Mouse (Mus musculus): ENCODE data around the gene Bcar3.

The Bcar3 gene

DNA sequence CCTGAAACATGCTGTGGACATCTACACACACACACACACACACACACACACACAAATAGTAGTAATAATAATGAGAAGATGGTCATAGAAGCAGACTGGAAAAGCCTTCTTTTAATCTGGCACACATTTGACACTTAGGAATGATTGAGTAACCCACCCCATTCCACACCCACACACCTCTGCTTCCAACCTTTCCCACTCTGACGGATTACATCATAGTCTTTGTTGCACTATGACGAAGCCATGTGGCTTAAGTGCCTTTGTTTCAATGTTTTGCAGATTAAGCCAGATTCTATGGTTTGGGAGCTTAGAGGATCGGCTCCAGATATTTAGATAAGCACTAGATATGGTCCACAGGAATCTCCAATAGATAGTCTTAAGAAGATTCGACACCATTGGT lies 42.1 kb downstream of the Bcar3 start:
- in situ Hi-C loops (cut with MseI, MboI), result no loop called here

DNA sequence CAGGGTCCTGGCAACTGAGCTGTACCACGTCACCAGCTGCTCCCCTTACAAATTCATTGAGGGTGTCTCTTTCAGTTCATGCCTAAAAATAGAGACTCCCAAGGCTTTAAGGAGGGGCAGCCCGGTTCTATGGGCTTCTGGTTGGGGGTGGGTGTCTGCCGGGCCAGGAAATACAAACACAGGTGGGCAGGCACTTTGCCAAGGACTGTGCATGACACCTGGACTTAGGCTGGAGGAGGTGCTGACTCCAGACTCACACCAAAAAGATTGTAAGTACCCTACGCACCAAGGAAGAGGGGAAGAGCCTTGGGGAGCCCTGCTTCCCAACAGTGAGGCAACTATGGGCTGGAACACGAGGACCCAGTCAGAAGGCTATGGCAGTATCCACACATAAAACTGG lies 44.1 kb downstream of the Bcar3 start:
- in situ Hi-C loops (cut with MseI, MboI), result no loop called here

DNA sequence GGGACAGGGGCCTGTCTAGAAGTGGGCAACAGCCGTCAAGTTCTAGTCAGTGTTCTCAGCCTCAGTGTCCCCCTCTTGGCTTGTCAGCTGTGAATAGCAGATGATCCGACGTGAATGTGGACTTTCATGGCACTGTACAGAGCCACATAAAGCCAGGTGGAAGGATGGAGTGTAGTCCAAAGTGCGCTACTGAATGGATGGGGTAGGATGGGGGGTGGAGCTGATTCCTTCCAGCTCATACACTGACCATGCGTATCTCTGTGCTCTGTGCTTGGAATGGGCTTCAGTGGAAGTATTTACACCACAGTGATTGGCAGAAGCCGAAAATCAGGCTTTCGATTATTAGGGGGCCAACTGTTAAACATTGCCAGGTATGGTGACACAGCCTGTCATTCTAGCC lies 45.0 kb downstream of the Bcar3 start:
- in situ Hi-C loops (cut with MseI, MboI), result no loop called here

DNA sequence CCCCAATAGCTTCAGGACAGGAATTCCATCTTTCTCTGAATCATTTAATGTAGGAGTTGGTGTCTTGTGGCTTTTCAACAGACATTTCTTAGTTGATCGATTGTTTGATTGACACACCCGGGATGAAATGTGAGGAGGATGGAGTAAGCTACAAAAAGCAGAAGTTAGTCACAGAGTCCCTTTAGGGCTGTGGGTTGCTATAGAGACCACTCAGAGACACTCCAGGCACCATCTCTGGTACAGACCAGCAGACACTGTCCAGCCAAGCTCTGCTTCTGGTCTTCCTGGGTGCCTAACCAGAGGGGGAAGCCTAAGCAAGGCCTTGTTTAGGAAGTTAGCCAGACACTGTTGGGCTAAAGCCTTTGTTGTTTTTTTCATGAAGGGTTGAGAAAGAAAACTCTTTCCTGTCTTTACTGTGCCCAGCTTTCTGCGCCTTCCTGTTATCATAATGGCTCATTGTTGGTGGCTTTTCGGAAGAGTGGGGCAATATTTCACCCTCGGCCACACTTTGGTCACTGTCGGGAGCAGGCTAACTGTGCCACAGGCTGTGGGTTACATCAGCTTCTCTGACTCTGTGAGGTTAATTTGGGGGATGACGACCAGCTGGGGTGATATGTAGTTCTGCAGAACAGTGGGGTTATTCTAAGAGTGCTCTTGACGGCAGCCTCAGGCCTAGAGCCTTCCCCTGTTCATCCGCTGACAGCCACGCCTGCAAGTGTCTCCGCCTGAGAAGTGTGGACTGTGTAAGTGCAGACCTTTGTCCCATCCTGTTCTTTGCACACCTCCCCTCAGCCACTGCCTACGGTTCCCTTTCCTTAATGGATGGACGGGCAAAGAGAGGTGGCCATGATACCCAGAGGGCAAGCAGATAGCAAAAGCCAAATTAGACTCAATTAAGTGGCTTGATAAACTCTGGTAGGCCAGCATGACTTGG lies 46.5 kb downstream of the Bcar3 start:
- in situ Hi-C loops (cut with MseI, MboI), result no loop called here

DNA sequence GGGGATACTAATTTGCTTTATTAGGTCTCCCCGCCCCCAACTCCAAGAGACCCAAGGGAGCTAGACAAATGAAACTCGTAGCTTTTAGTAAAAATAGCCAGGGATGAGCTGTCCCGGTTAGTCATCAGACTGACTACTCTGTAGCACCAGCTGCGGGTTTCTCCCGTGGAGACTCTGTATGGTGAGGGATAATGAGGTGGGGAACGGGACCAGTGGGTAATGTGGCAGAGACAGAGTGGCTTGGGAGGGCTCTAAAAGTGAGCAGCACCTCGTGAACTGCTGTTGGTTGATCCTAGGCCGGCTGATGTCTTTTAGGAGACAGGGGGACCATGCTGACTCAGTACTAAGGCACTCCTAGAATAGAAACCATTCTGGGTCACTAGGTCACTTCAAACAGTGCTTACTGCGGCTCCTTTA lies 49.5 kb downstream of the Bcar3 start:
- in situ Hi-C loops (cut with MseI, MboI), result no loop called here

- in situ Hi-C loops (cut with MseI, MboI), result no loop called here
These were observed 50.4 kb downstream of the Bcar3 start for GRCm38 (mm10) chr3:122344350-122344749.

- in situ Hi-C loops (cut with MseI, MboI), result no loop called here
These were observed 52.1 kb downstream of the Bcar3 start for GRCm38 (mm10) chr3:122345977-122346472.

DNA sequence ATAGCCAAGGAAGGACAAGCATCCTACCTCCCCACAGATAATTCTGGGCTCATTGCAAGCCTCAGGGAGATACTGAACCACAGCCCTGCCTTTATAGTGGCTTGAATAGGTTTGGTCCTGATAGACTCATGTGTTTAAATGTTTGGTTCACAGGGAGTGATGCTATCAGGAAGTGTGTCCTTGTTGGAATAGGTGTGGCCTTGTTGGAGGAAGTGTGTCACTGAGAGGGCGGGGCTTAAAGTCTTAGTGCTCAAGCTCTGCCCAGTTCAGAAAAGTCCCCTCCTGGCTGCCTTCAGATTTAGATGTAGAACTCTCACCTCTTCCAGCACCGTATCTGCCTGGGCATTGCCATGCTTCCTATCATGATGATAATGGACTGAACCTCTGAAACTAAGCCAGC lies 52.7 kb downstream of the Bcar3 start:
- in situ Hi-C loops (cut with MseI, MboI), result no loop called here

DNA sequence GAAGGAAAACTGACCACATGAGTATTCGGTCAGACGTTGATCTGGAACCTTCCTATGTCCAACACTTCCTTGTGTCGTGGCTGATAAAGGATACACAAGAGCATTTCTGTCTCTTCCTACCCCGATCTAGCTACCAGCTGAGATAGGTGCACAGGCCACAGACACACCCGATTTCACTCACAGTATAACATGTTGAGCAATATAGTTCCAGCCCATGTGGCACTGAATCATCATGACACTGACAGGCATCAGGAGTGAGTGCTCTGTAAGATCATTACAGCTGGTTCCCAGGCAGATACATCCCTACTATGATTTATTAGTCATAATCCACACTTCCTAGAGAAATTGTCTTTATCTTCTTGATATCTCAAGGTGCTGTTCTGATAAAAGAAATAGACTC lies 54.7 kb downstream of the Bcar3 start:
- in situ Hi-C loops (cut with MseI, MboI), result no loop called here

GRCm38 (mm10) chr3:122352801-122353200 lies 58.9 kb downstream of the Bcar3 start:
- in situ Hi-C loops (cut with MseI, MboI), result no loop called here

DNA sequence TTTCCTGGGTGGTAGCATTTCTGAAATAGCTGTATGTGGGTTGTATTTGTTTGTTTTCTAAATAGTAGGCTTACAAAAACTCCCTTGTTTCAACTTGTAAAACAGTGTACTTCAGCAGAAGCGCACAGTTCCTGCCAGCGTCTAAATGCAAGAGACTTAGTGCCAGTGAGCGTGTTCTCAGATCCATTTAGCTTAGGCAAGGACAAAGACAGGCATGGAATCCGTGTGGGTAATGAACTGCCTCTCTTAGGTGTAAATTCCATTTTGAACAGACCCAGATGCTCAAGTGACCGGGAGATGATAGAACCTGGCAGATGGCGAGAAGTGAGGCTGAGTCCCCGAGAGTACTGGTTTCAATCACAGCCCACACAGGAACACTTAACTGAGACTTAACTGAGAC lies 65.5 kb downstream of the Bcar3 start:
- in situ Hi-C loops (cut with MseI, MboI), result no loop called here

- in situ Hi-C loops (cut with MseI, MboI), result no loop called here
These were observed 66.0 kb downstream of the Bcar3 start for GRCm38 (mm10) chr3:122359954-122360353.

GRCm38 (mm10) chr3:122360721-122361138 lies 66.8 kb downstream of the Bcar3 start:
- in situ Hi-C loops (cut with MseI, MboI), result no loop called here

GRCm38 (mm10) chr3:122362719-122363118 lies 68.8 kb downstream of the Bcar3 start:
- in situ Hi-C loops (cut with MseI, MboI), result no loop called here

- in situ Hi-C loops (cut with MseI, MboI), result no loop called here
These were observed 70.6 kb downstream of the Bcar3 start for GRCm38 (mm10) chr3:122364565-122364964.

GRCm38 (mm10) chr3:122365326-122365725 lies 71.4 kb downstream of the Bcar3 start:
- in situ Hi-C loops (cut with MseI, MboI), result no loop called here

- in situ Hi-C loops (cut with MseI, MboI), result no loop called here
These were observed 77.9 kb downstream of the Bcar3 start for GRCm38 (mm10) chr3:122371646-122372341.

DNA sequence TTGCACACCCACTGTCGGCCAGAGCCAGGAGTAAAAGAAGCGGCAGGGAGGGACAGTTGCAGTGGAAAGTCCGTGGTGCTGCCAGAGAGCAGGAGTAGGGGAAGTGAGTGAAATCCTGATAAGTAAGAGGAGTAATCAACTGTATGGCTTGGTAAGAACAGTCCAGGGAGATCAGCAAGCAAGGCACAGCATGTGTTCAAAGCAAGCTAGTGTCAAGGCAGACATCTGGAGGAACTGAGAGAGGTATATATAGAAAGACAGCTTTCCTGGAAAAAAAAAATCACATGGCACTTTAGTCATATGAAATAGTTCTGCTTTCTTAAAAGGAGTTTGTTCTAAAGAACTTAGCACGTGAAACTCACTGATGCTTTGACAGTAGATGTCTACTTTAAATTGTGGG lies 78.7 kb downstream of the Bcar3 start:
- in situ Hi-C loops (cut with MseI, MboI), result no loop called here

DNA sequence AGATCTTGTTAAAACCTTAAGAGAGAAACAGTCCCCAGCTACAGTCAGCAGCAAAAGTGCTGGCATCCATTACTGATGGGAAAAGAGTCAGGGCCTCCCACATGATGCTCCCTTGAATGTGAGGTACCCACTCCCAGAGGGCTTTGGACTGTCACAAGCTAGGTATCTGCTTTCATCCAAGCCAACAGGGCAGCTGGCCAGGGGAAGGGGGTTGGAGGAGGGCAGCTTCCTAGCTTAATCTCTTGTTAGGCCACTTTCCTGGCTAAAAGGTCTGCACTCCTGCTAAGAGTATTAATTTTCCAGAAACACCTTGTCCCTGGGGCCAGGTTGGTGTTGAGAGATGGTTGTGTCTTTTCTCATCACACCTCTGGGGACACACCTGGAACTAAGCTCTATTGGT lies 82.1 kb downstream of the Bcar3 start:
- in situ Hi-C loops (cut with MseI, MboI), result no loop called here

GRCm38 (mm10) chr3:122376412-122376831 lies 82.5 kb downstream of the Bcar3 start:
- in situ Hi-C loops (cut with MseI, MboI), result no loop called here

DNA sequence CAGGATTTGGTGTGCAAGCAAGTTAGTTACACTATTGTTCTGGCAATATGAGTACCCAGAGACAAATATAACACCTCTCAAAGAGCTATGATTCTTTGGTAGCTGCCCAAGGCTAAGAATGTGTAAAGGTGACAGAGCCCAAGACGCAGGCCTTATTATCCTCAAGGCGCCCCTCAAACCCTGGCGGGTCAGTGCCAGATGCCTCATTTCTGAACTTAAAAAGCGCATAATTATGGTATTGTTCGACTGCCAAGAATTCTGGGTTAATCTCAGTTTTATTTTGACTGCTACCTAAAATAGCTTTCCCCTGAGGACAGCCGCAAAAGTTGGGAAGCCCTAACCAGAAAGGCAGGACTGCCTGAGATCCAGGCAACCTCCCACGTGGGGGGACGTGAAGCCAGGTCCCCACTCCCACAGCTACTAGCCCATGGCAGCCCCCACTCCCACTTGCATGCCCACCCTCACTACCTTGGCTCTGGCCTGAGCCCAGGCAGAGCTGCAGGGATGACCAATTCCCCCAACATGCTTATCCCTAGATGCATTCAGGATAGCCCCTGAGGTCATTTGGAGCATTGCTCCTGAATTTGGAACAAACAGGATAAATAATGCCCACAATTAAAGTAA lies 83.0 kb downstream of the Bcar3 start:
- in situ Hi-C loops (cut with MseI, MboI), result no loop called here

GRCm38 (mm10) chr3:122378634-122379033 lies 84.7 kb downstream of the Bcar3 start:
- in situ Hi-C loops (cut with MseI, MboI), result no loop called here

Data from mouse trophoblast stem cell (cell line).